Comparison of ENCODE assay signal across 9 mouse cellular contexts in genomic region chr9:110997245-110997644, GRCm38 (mm10). TPM values are rescaled to one million over a fixed set of nuclear protein-coding genes. Genes with fewer than 3 reads are reported as not detected.
DNase-seq lines count a peak whose midpoint lies in the region; ATAC-seq lines count a peak whose summit lies in the region.
"Had no signal": no experiment of that assay in that cellular context is flagged by ENCODE, and none has a peak within 500 bp of the region (broad histone marks: within the 10 kb centered on the region; RNA-seq: fewer than 3 reads in every experiment).

No protein-coding gene starts in this region.

- H3K27me3 ChIP-seq in midbrain, embryonic 14.5 days (ENCODE audit: control insufficient read depth, insufficient read depth, low read length): no peaks in the 10 kb centered on the region
- no peaks in the 10 kb centered on the region for H3K27me3 ChIP-seq in midbrain, embryonic 15.5 days (replicated peaks)
- no peaks in the 10 kb centered on the region for H3K27me3 ChIP-seq in neural tube, embryonic 11.5 days (ENCODE audit: control insufficient read depth, insufficient read depth, low read length)

- no peaks in the 10 kb centered on the region for H3K36me3 ChIP-seq in midbrain, embryonic 14.5 days (ENCODE audit: control insufficient read depth, insufficient read depth, low read length)
- no peaks in the 10 kb centered on the region for H3K36me3 ChIP-seq in midbrain, embryonic 15.5 days (replicated peaks)
- no peaks in the 10 kb centered on the region for H3K36me3 ChIP-seq in neural tube, embryonic 11.5 days (ENCODE audit: control insufficient read depth, insufficient read depth, low read length)

- no peaks in the 10 kb centered on the region for H3K9me3 ChIP-seq in midbrain, embryonic 14.5 days (ENCODE audit: control insufficient read depth, low read length)
- no peaks in the 10 kb centered on the region for H3K9me3 ChIP-seq in midbrain, embryonic 15.5 days
- H3K9me3 ChIP-seq in neural tube, embryonic 11.5 days (ENCODE audit: control insufficient read depth, low read length): no peaks in the 10 kb centered on the region

- no peak overlapping the region for H3K4me3 ChIP-seq in midbrain, embryonic 14.5 days (replicated peaks; ENCODE audit: low read depth, low read length)
- H3K4me3 ChIP-seq in midbrain, embryonic 15.5 days: no peak overlapping the region
- no peak overlapping the region for H3K4me3 ChIP-seq in neural tube, embryonic 11.5 days (ENCODE audit: low read depth, low read length)

- peak; percentile 83 for DNase-seq in midbrain, embryonic 14.5 days
- peak; percentile 90 for DNase-seq in brain, adult 2 months (ENCODE audit: low read depth, low spot score)
- DNase-seq in induced T-regulatory cell, adult 2 months (ENCODE audit: low read depth): peak; percentile 95
- peak; percentile 66 for DNase-seq in left cerebral cortex, postnatal 4 days
- DNase-seq in neural tube, embryonic 11.5 days (ENCODE audit: low spot score): peak; percentile 70
- DNase-seq in testis, postnatal 10 days (ENCODE audit: low spot score): peak; percentile 78

- no peak overlapping the region for H3K27ac ChIP-seq in midbrain, embryonic 14.5 days (replicated peaks; ENCODE audit: low read depth, low read length)
- H3K27ac ChIP-seq in midbrain, embryonic 15.5 days: no peak overlapping the region
- H3K27ac ChIP-seq in neural tube, embryonic 11.5 days (ENCODE audit: low read depth, low read length): no peak overlapping the region

- intact Hi-C loops in left cerebral cortex, postnatal 4 days (cut with DNase I): no loop called here

- 5% methylated on average over 5 of the region's 5 CpGs for WGBS in midbrain, embryonic 14.5 days
- 3% methylated on average over 5 of the region's 5 CpGs for WGBS in midbrain, embryonic 15.5 days
- WGBS in neural tube, embryonic 11.5 days: 6% methylated on average over 5 of the region's 5 CpGs

- no peak overlapping the region for H3K4me2 ChIP-seq in midbrain, embryonic 14.5 days (ENCODE audit: low read length)
- no peak overlapping the region for H3K4me2 ChIP-seq in midbrain, embryonic 15.5 days
- no peak overlapping the region for H3K4me2 ChIP-seq in neural tube, embryonic 11.5 days (ENCODE audit: low read depth)

- no peak for ATAC-seq in midbrain, embryonic 14.5 days (ENCODE audit: low FRiP score, low TSS enrichment)
- no peak for ATAC-seq in midbrain, embryonic 15.5 days (replicated peaks)
- peak; percentile 79 for ATAC-seq in erythroid progenitor cell, adult 5-6 weeks (replicated peaks; ENCODE audit: low FRiP score, poor library complexity, severe bottlenecking)
- ATAC-seq in neural tube, embryonic 11.5 days (ENCODE audit: insufficient read depth, low FRiP score, low TSS enrichment): no peak

- no peaks in the 10 kb centered on the region for H3K4me1 ChIP-seq in midbrain, embryonic 14.5 days (ENCODE audit: control insufficient read depth, insufficient read depth, low read length)
- H3K4me1 ChIP-seq in midbrain, embryonic 15.5 days: no peaks in the 10 kb centered on the region
- no peaks in the 10 kb centered on the region for H3K4me1 ChIP-seq in neural tube, embryonic 11.5 days (ENCODE audit: control insufficient read depth, insufficient read depth, low read length)

- no peak overlapping the region for H3K9ac ChIP-seq in midbrain, embryonic 14.5 days (replicated peaks; ENCODE audit: low read length)
- H3K9ac ChIP-seq in midbrain, embryonic 15.5 days: no peak overlapping the region
- no peak overlapping the region for H3K9ac ChIP-seq in neural tube, embryonic 11.5 days (ENCODE audit: low read length)

RNA-seq across cellular contexts. Expression of gene Rtp3, which starts 6.9 kb away (rescaled TPM):
- polyA plus RNA-seq in midbrain, embryonic 14.5 days (2014; fragmentation: Nextera tagmentation; extraction: Ambion mirVana): not detected in 2 replicates
- not detected in 2 replicates for polyA plus RNA-seq in midbrain, embryonic 15.5 days (2015; fragmentation: Nextera tagmentation; extraction: Ambion mirVana)
- total RNA-seq in erythroid progenitor cell, adult 5-6 weeks (2015; ENCODE audit: low replicate concordance): not detected in 2 replicates
- not detected in 2 replicates for total RNA-seq in erythroid progenitor cell, adult 5-6 weeks (2017; ENCODE audit: low replicate concordance)
- total RNA-seq in left cerebral cortex, postnatal 4 days (2021): under 1 TPM; 0.28 to 0.48 TPM
- polyA plus RNA-seq in neural tube, embryonic 11.5 days (2014; fragmentation: Nextera tagmentation; extraction: Ambion mirVana): 0.09 TPM in 1 of 2 replicates, not detected in the other
- polyA plus RNA-seq: heart, embryonic 14.5 days had no signal

RNA-seq across cellular contexts. Expression of gene Ltf, which starts 21.8 kb away (rescaled TPM):
- 0.24 and 0.51 TPM in 2 replicates for polyA plus RNA-seq in midbrain, embryonic 14.5 days (2014; fragmentation: Nextera tagmentation; extraction: Ambion mirVana)
- 1.4 and 1.9 TPM in 2 replicates for polyA plus RNA-seq in midbrain, embryonic 15.5 days (2015; fragmentation: Nextera tagmentation; extraction: Ambion mirVana)
- total RNA-seq in erythroid progenitor cell, adult 5-6 weeks (2015; ENCODE audit: low replicate concordance): 420 and 461 TPM in 2 replicates
- total RNA-seq in erythroid progenitor cell, adult 5-6 weeks (2017; ENCODE audit: low replicate concordance): 308 and 520 TPM in 2 replicates
- total RNA-seq in left cerebral cortex, postnatal 4 days (2021): 1 to 10 TPM in 1 of 2 experiments, under 1 TPM in 1; 0.91 to 1.7 TPM
- polyA plus RNA-seq in neural tube, embryonic 11.5 days (2014; fragmentation: Nextera tagmentation; extraction: Ambion mirVana): 0.19 TPM in 1 of 2 replicates, not detected in the other

RNA-seq across cellular contexts. Expression of gene Lrrc2, which starts 45.9 kb away (rescaled TPM):
- polyA plus RNA-seq in midbrain, embryonic 14.5 days (2014; fragmentation: Nextera tagmentation; extraction: Ambion mirVana): 0.38 and 0.51 TPM in 2 replicates
- 0.42 and 1.0 TPM in 2 replicates for polyA plus RNA-seq in midbrain, embryonic 15.5 days (2015; fragmentation: Nextera tagmentation; extraction: Ambion mirVana)
- 0.72 TPM in 1 of 2 replicates, not detected in the other for total RNA-seq in erythroid progenitor cell, adult 5-6 weeks (2015; ENCODE audit: low replicate concordance)
- total RNA-seq in erythroid progenitor cell, adult 5-6 weeks (2017; ENCODE audit: low replicate concordance): not detected in 2 replicates
- under 1 TPM; 0.46 to 0.48 TPM for total RNA-seq in left cerebral cortex, postnatal 4 days (2021)
- polyA plus RNA-seq in neural tube, embryonic 11.5 days (2014; fragmentation: Nextera tagmentation; extraction: Ambion mirVana): 0.15 and 0.51 TPM in 2 replicates

RNA-seq across cellular contexts. Expression of gene Tdgf1, which starts 51.3 kb away (rescaled TPM):
- polyA plus RNA-seq in midbrain, embryonic 14.5 days (2014; fragmentation: Nextera tagmentation; extraction: Ambion mirVana): not detected in 2 replicates
- not detected in 2 replicates for polyA plus RNA-seq in midbrain, embryonic 15.5 days (2015; fragmentation: Nextera tagmentation; extraction: Ambion mirVana)
- not detected in 2 replicates for total RNA-seq in erythroid progenitor cell, adult 5-6 weeks (2015; ENCODE audit: low replicate concordance)
- total RNA-seq in erythroid progenitor cell, adult 5-6 weeks (2017; ENCODE audit: low replicate concordance): not detected in 2 replicates
- under 1 TPM in 1 of 2 experiments, not detected in 1; 0.54 TPM for total RNA-seq in left cerebral cortex, postnatal 4 days (2021)
- polyA plus RNA-seq in neural tube, embryonic 11.5 days (2014; fragmentation: Nextera tagmentation; extraction: Ambion mirVana): not detected in 2 replicates
- polyA plus RNA-seq: heart, embryonic 14.5 days had no signal
